Mouse (Mus musculus) T-helper 2 cell (primary cell): ENCODE data around the gene Grip1.

Experiments used
- in situ Hi-C: fragments of 300-600 bp; cut with MboI, MseI; formaldehyde crosslinking; loops from one replicate; pipeline ENCODE4 v1.15.1; 2025; ENCODE audit warnings: high pct_unique_total_duplicates

The Grip1 gene

GRCm38 (mm10) chr10:120115249-120115648 lies 661.6 kb downstream of the Grip1 start:
- in situ Hi-C loops = loop anchor here (25.0 kb wide), 1 partner anchor 1497 kb away; no protein-coding TSS in a partner anchor

- in situ Hi-C loops = loop anchor here (25.0 kb wide), 1 partner anchor 1489 kb away; no protein-coding TSS in a partner anchor
Observed at GRCm38 (mm10) chr10:120123721-120124120, 670.1 kb downstream of the Grip1 start.

- in situ Hi-C loops = loop anchor here (5.0 to 25.0 kb wide), 2 partner anchors 63 to 1487 kb away; no protein-coding TSS in a partner anchor
Observed at GRCm38 (mm10) chr10:120124801-120125464, 671.3 kb downstream of the Grip1 start.

DNA sequence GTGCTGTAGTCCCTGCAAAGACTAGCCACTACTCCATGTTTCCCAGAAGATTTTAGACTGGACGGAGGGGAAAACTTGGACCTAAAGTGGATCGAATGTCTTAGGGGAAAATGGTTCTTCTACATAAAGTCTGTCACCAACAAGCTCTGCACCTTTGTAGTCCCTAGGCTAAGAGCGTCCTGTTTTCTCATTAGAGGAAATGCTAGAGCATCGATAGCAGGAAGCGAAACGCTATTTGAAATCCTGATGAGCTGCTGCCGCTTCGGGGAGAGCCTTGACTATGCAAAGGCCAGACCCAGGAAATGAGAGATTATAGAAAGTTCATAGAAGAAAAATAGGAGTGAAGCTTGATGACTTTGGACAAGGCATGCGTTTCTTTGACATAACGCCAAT lies 671.8 kb downstream of the Grip1 start:
- in situ Hi-C loops = loop anchor here (5.0 kb wide), 1 partner anchor 63 kb away; no protein-coding TSS in a partner anchor

DNA sequence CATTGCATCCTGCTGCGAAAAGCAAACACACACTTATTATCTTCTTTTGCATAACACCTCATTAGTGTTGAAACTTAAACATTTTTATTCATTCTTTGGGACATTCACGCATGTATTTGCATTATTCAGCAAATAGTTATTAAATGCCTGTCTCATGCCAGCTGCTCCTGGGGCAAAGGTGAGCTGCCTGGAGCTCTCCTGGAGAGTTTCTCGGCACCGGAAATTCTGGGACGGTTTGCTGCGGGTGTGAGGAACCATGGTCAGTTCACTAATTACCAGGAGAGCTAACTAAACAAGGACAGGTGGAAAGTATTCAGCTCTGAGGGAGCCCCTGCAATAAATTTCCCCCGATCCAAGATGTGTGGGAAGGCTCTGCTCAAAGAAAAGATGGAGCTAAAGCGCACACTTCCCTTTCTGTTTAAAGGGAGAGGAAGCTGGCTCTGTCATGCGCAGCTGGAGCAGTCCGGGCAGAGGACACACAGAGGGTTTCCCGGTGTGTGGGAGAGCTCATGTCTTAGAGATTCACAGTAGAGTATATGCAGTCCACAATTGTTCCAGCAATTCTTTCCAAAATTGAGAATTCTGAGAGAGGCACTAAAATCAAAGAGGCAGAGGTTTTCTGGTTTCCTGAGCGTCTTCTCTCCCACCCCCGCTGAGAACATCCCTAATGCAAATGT lies 675.1 kb downstream of the Grip1 start:
- in situ Hi-C loops = loop anchor here (5.0 kb wide), 1 partner anchor 66 kb away; no protein-coding TSS in a partner anchor

GRCm38 (mm10) chr10:120130621-120131020 lies 677.0 kb downstream of the Grip1 start:
- in situ Hi-C loops = loop anchor here (10.0 kb wide), 1 partner anchor 326 kb away; no protein-coding TSS in a partner anchor

DNA sequence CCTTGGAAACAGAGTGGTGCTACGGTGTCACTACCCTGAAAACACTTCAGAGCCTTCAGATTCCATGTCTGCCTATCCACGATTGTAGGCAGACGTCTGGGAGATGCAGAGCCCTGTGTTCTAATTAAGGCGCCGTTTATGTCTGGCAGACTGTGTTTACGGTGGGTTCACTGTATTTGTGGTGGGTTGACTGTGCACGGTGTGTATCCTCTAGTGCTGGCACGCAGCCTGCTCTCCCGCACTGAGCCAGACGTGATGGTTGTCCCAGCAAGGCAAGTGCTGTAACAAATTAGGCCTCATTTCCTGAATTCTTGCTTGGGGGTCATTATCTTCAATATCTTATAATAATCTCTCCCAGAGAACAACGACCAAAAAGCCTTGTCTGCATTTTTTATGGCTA lies 680.1 kb downstream of the Grip1 start:
- in situ Hi-C loops = loop anchor here (10.0 kb wide), 1 partner anchor 329 kb away; no protein-coding TSS in a partner anchor

DNA sequence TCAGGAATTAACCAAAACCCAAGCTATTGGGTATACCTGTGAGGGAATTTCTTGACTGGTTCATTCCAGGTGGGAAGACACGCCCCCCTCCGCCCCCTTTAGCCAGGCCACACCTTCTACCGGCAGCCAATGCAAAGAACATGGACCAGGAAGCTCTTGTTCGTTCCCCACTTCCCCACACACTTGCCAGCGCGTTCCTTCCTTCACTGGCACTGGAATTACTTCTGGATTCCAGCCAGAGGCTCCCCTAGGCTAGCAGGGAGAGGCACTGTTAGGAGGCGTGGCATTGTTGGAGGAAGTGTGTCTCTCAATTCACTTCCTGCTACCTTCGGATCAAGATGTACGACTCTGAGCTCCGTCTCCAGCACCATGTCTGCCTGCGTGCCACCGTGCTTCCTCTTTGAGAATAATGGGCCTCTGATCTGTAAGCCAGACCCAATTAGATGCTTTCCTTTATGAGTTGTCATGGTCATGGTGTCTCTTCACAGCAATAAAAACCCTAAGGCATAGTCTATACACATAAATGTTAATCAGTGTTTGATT lies 682.5 kb downstream of the Grip1 start:
- in situ Hi-C loops = loop anchor here (10.0 kb wide), 1 partner anchor 331 kb away; no protein-coding TSS in a partner anchor
